Comparison of ENCODE assay signal across 8 mouse cellular contexts in the genomic region with DNA sequence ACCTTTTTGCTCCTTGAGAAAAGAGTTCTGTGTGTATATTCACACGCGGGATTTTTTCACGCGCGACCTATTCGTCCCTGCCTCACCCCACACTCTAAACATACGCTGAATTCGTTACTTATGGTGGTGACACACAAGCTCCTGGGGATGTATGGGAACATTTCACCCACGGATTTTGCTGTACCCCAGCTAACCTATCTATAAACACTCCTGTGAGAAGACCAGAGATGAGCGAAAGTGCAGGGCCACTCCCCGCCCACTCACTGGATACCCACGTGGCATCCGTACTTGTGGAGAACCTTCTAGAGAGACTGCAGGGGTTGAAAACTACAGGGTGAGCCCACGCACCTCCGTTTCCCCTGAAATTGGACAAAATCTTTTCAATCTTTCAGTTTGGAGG. TPM values are rescaled to one million over a fixed set of nuclear protein-coding genes. Genes with fewer than 3 reads are reported as not detected.
DNase-seq lines count a peak whose midpoint lies in the region; ATAC-seq and TF ChIP-seq lines count a peak whose summit lies in the region.

No protein-coding gene starts in this region.

- TF ChIP-seq CTCF in ES-Bruce4 (IDR thresholded peaks at IDR 0.05; ENCODE audit: low read depth, low read length) = no peak

- H3K36me3 ChIP-seq in ES-Bruce4 (ENCODE audit: control insufficient read depth, insufficient read depth, low read length, poor library complexity, severe bottlenecking) = no peaks in the 10 kb centered on the region
- H3K36me3 ChIP-seq in heart, embryonic 15.5 days = no peaks in the 10 kb centered on the region
- H3K36me3 ChIP-seq in limb, embryonic 13.5 days = no peaks in the 10 kb centered on the region

- ATAC-seq in heart, embryonic 15.5 days (replicated peaks; ENCODE audit: insufficient number of reproducible peaks, insufficient read depth, low FRiP score, low read depth) = no peak
- ATAC-seq in limb, embryonic 13.5 days (ENCODE audit: low FRiP score, low read depth) = no peak

- no peak overlapping the region for H3K27ac ChIP-seq in ES-Bruce4 (ENCODE audit: insufficient read depth, low read length)
- H3K27ac ChIP-seq in heart, embryonic 15.5 days = peak overlapping the region; percentile 91
- H3K27ac ChIP-seq in limb, embryonic 13.5 days = peak overlapping the region; percentile 98

- DNase-seq in adrenal gland, postnatal 14 days = peak; percentile 32
- peak; percentile 80 for DNase-seq in naive thymus-derived CD4-positive, alpha-beta T cell, adult 2 months (ENCODE audit: low read depth)
- DNase-seq in layer of hippocampus, adult 8-10 months (ENCODE audit: low spot score in 2 of 2) = no peak
- DNase-seq in frontal cortex, postnatal 25 days (ENCODE audit: low spot score in 2 of 2) = no peak
- DNase-seq in layer of hippocampus, adult 9-10 months (ENCODE audit: low spot score) = no peak

- no peaks in the 10 kb centered on the region for H3K4me1 ChIP-seq in ES-Bruce4 (ENCODE audit: control insufficient read depth, insufficient read depth, low read length)
- H3K4me1 ChIP-seq in heart, embryonic 15.5 days (replicated peaks) = peaks cover 44% of the 10 kb centered on the region
- H3K4me1 ChIP-seq in limb, embryonic 13.5 days = peaks cover 31% of the 10 kb centered on the region

- WGBS in heart, embryonic 15.5 days = 1% methylated on average over 15 of the region's 15 CpGs
- WGBS in limb, embryonic 13.5 days = 1% methylated on average over 15 of the region's 15 CpGs

- peaks cover 36% of the 10 kb centered on the region for H3K27me3 ChIP-seq in ES-Bruce4 (ENCODE audit: control insufficient read depth, insufficient read depth, low read length, poor library complexity, severe bottlenecking)
- H3K27me3 ChIP-seq in heart, embryonic 15.5 days = 0 out of 2 replicates have a peak, but pooled peaks cover 3% of the 10 kb centered on the region
- H3K27me3 ChIP-seq in limb, embryonic 13.5 days = no peaks in the 10 kb centered on the region

- TF ChIP-seq POLR2A in ES-Bruce4 (IDR thresholded peaks at IDR 0.05; ENCODE audit: insufficient read depth, low read length) = no peak

- H3K4me2 ChIP-seq in heart, embryonic 15.5 days = peak overlapping the region; percentile 92
- peak overlapping the region; percentile 88 for H3K4me2 ChIP-seq in limb, embryonic 13.5 days (replicated peaks)

- H3K9me3 ChIP-seq in ES-Bruce4 (replicated peaks; ENCODE audit: control insufficient read depth, insufficient read depth, low read length, poor library complexity, severe bottlenecking) = no peaks in the 10 kb centered on the region
- H3K9me3 ChIP-seq in heart, embryonic 15.5 days (replicated peaks) = no peaks in the 10 kb centered on the region
- no peaks in the 10 kb centered on the region for H3K9me3 ChIP-seq in limb, embryonic 13.5 days

- no peak for TF ChIP-seq EP300 in ES-Bruce4 (IDR thresholded peaks at IDR 0.05; ENCODE audit: insufficient read depth, low read depth, low read length)

- peak overlapping the region; percentile 42 for H3K9ac ChIP-seq in ES-Bruce4 (ENCODE audit: low read depth, poor library complexity, severe bottlenecking)
- H3K9ac ChIP-seq in heart, embryonic 15.5 days = peak overlapping the region; percentile 57
- H3K9ac ChIP-seq in limb, embryonic 13.5 days = peak overlapping the region; percentile 67

- peak overlapping the region; percentile 21 for H3K4me3 ChIP-seq in ES-Bruce4 (ENCODE audit: low read depth, low read length)
- H3K4me3 ChIP-seq in heart, embryonic 15.5 days = peak overlapping the region; percentile 89
- peak overlapping the region; percentile 92 for H3K4me3 ChIP-seq in limb, embryonic 13.5 days

RNA-seq across cellular contexts. Expression of gene Ccnd2, which starts 3.5 kb away (rescaled TPM):
- polyA plus RNA-seq in ES-Bruce4 (2011; ENCODE audit: insufficient read depth, insufficient read length, low read depth, missing spikeins) = 12.4 and 18.2 TPM in 2 replicates
- total RNA-seq in adrenal gland, postnatal 14 days (2021) = 206 and 209 TPM in 2 replicates
- polyA plus RNA-seq in heart, embryonic 15.5 days (2015; fragmentation: Nextera tagmentation; extraction: Ambion mirVana) = 482 and 541 TPM in 2 replicates
- polyA plus RNA-seq in limb, embryonic 13.5 days (2015; fragmentation: Nextera tagmentation; extraction: Ambion mirVana) = 1,475 and 1,588 TPM in 2 replicates
- 100 to 1,000 TPM in 3 of 4 experiments, 10 to 100 TPM in 1; 99.8 to 130 (median 120) TPM for total RNA-seq in layer of hippocampus, adult 8-10 months (2022)

RNA-seq across cellular contexts. Expression of gene Tigar, which starts 46.1 kb away (rescaled TPM):
- 32.4 and 37.6 TPM in 2 replicates for polyA plus RNA-seq in ES-Bruce4 (2011; ENCODE audit: insufficient read depth, insufficient read length, low read depth, missing spikeins)
- total RNA-seq in adrenal gland, postnatal 14 days (2021) = 15.4 and 18.3 TPM in 2 replicates
- polyA plus RNA-seq in heart, embryonic 15.5 days (2015; fragmentation: Nextera tagmentation; extraction: Ambion mirVana) = 6.2 and 7.8 TPM in 2 replicates
- 3.1 and 3.6 TPM in 2 replicates for polyA plus RNA-seq in limb, embryonic 13.5 days (2015; fragmentation: Nextera tagmentation; extraction: Ambion mirVana)
- total RNA-seq in layer of hippocampus, adult 8-10 months (2022) = 10 to 100 TPM; 24.8 to 31.6 (median 26.7) TPM

Comparison
In these comparisons a context has a peak if more than half of its experiments do, and no peak if none do; other contexts are left out.
1. H3K4me3 ChIP-seq: peak in every context shown above with its lines; median percentile 92 in limb, embryonic 13.5 days; 89 in heart, embryonic 15.5 days; 21 in ES-Bruce4.
2. DNase-seq: peak in adrenal gland, postnatal 14 days (single experiment) and naive thymus-derived CD4-positive, alpha-beta T cell, adult 2 months (single experiment); none in layer of hippocampus, adult 8-10 months (0 of 2), frontal cortex, postnatal 25 days (0 of 2) and layer of hippocampus, adult 9-10 months (single experiment).
3. RNA of gene Ccnd2, which starts 3.5 kb away (polyA plus RNA-seq): 1,475 to 1,588 TPM in limb, embryonic 13.5 days and 482 to 541 TPM in heart, embryonic 15.5 days; 12.4 to 18.2 TPM in ES-Bruce4; every median in the first group is over 10 times any median in the second.
4. Peak in every context shown above with its lines, with median percentiles within 50 percentile points of each other: H3K9ac ChIP-seq.